Mouse (Mus musculus): ENCODE data around the gene Gba. TPM values are rescaled to one million over a fixed set of nuclear protein-coding genes. Genes with fewer than 3 reads are reported as not detected.

Gba gene
- polyA plus RNA-seq, 1 experiment from 2014 or later = 34.7 TPM

DNA sequence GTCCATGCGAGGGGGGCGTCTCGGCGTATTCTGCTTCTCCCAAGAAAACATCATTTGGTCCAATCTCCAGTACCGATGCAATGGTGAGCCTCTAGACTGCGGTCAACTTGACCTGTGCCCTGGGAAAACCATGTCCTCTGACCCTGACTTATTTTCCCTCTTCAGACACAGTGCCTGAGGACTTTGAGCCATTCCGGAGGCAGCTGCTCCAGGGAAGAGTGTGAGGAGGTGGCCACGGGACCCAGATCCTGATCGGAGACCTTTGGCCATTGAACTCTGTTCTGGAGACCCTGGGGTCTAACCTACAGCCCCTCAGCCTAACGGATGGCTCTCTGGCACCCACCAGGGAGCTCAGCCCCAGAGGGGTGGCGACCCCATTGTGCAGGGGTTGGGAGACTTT lies 23.6 kb downstream of the Gba start:
- H3K27me3 ChIP-seq (ENCODE audit: poor library complexity, severe bottlenecking) = peaks cover 36% of the 10 kb centered on the region
- peaks cover 57% of the 10 kb centered on the region for H3K36me3 ChIP-seq (replicated peaks)
- no peak for DNase-seq (ENCODE audit: extremely low spot score, low spot score)
- peak overlapping the region; percentile 91 for H3K4me3 ChIP-seq
- no peaks in the 10 kb centered on the region for H3K9me3 ChIP-seq
- 6% methylated on average over 11 of the region's 11 CpGs for WGBS
- peak overlapping the region; percentile 99 for H3K27ac ChIP-seq
- peaks cover 88% of the 10 kb centered on the region for H3K4me1 ChIP-seq

- DNase-seq (ENCODE audit: extremely low spot score, low spot score) = no peak
- Histone ChIP-seq H3K27ac (peak within 1 kb of the TSS; percentile 99), H3K36me3 (replicated peaks) (peaks cover 52% of the 10 kb centered on the region), H3K27me3 (ENCODE audit: poor library complexity, severe bottlenecking) (peaks cover 41% of the 10 kb centered on the region), H3K4me1 (peaks cover 87% of the 10 kb centered on the region), H3K4me3 (peak within 1 kb of the TSS; percentile 91), H3K9me3 (no peaks in the 10 kb centered on the region)
- under 1% methylated on average over 21 of the region's 21 CpGs for WGBS
Measured at GRCm38 (mm10) chr3:89226900-89227299, 24.2 kb downstream of the Gba start, which contains the start of gene Mtx1. Gene Mtx1 (minus strand): TSS chr3:89227088.

DNA sequence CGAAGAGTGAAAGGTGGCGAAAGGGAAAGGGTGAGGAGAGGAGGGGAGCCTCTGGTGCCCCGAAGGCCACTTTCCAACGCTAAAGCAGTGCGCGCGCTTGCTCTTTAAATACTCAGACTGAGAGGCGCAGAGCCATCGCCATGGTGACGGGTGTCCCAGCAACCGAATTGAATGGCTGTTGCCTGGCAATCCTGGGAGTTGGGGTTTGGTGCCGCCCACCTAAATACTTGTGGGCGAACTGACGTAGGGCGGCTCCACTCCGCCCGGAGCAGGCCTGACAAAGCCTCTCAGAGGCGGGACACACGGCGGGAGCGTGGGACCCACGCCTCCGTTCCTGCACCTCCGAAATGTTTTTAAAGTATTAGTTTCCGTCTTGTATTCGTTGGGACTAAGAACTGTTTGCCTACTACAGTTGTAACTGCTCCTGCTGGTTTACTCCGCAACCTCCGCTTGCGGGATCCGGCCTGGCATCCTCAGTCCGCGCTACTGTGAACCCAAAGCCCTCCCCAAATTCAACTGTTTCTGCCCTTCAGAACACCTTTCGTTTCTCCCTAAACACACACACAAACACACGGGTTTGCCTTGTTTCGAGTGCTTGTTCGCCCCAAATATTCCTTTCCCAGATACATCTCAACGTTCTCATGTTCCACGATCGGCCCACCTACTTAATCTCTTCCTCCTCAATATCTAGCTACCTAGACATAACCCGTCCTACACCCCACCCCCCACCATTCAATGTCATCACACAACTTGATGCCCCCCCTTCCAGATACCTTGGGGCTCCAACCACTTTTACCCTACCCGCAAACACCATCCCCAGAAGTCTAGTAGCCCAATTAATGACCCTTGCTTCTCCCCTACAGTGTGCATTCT lies 24.8 kb downstream of the Gba start:
- peaks cover 48% of the 10 kb centered on the region for H3K36me3 ChIP-seq (replicated peaks)
- peaks cover 85% of the 10 kb centered on the region for H3K4me1 ChIP-seq
- WGBS = 1% methylated on average over 41 of the region's 41 CpGs
- H3K27ac ChIP-seq = peak overlapping the region; percentile 99
- DNase-seq (ENCODE audit: extremely low spot score, low spot score) = peak; percentile 98
- H3K4me3 ChIP-seq = peak overlapping the region; percentile 91
- no peaks in the 10 kb centered on the region for H3K9me3 ChIP-seq
- peaks cover 43% of the 10 kb centered on the region for H3K27me3 ChIP-seq (ENCODE audit: poor library complexity, severe bottlenecking)

DNA sequence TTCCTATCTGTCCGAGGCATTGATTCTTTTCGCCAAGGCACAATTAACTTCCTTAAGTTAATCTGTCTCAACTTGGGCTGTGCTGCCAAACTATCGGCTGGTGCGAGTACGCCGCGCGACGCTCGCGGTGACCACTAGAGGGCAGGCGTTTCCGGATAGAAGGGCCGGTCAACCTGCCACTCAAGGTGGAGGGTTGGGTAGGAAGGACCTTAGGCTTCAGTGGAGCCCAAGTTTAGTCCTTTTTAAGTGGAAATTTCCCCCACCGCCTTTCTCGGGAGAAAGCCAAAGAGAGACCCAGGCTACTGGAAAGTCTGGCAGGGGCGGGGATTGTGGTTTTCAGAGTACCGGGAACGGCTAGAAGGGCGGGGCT lies 25.4 kb downstream of the Gba start:
- H3K4me3 ChIP-seq = peak overlapping the region; percentile 91
- peaks cover 84% of the 10 kb centered on the region for H3K4me1 ChIP-seq
- WGBS = 1% methylated on average over 20 of the region's 20 CpGs

DNA sequence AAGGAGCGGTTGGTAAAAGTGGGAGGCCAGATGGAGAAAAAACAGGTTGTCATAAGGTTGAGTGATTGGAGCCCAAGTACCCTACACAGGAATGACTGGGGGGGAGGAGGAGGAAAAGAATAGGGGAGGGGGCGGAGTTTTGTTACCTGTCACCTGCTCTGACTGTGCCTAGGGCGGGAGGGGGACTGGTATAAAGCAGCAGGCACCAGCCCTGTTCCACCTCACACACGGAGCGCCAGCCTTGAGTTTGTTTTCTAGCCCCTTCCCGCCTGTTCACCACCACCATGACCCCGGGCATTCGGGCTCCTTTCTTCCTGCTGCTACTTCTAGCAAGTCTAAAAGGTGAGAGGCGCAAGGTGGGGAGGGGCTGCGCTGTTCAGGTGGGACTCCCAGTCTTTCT lies 26.1 kb downstream of the Gba start, which contains the start of gene Muc1:
Gene Muc1 (plus strand): TSS at position 222 of the 400 bp plus-strand sequence.
- Histone ChIP-seq H3K27me3 (ENCODE audit: poor library complexity, severe bottlenecking) (peaks cover 43% of the 10 kb centered on the region), H3K4me1 (peaks cover 78% of the 10 kb centered on the region), H3K27ac (peak within 1 kb of the TSS; percentile 99), H3K36me3 (replicated peaks) (peaks cover 43% of the 10 kb centered on the region), H3K9me3 (no peaks in the 10 kb centered on the region), H3K4me3 (peak within 1 kb of the TSS; percentile 91)
- DNase-seq (ENCODE audit: extremely low spot score, low spot score) = no peak
- WGBS = 24% methylated on average over 10 of the region's 10 CpGs

More for the DNA sequence above, 25.4 kb downstream of the Gba start:
- Histone ChIP-seq H3K27ac (peak overlapping the region; percentile 99), H3K36me3 (replicated peaks) (peaks cover 44% of the 10 kb centered on the region), H3K9me3 (no peaks in the 10 kb centered on the region), H3K27me3 (ENCODE audit: poor library complexity, severe bottlenecking) (peaks cover 43% of the 10 kb centered on the region)
- DNase-seq (ENCODE audit: extremely low spot score, low spot score) = peak; percentile 90

DNA sequence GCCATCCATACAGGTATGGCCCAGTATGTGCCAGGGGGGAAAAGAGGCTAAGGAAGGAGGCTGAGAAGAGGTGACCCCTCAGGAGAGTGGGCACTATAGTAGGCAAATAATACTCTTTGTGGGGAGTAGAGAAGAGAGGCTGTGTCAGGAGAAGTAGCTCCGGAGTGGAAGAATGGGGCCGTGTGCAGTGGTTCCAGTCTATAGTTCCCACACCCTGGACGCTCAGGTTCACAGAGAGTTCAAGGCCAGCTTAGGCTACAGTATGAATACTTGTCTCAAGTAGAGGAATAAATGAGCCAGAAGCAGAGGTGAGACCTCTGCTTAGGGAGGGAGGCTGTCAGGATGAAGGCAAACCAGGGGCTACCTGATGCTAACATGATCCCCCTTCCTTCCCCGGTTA lies 26.5 kb downstream of the Gba start:
- no peaks in the 10 kb centered on the region for H3K9me3 ChIP-seq
- H3K27ac ChIP-seq = peak overlapping the region; percentile 99; the same call in 1 of the 2 replicates
- H3K4me3 ChIP-seq = 0 out of 2 replicates have a peak overlapping the region, but pooled peaks have one; percentile 91
- peaks cover 43% of the 10 kb centered on the region for H3K36me3 ChIP-seq (replicated peaks)
- WGBS = 56% methylated on average over 4 of the region's 4 CpGs
- H3K27me3 ChIP-seq (ENCODE audit: poor library complexity, severe bottlenecking) = peaks cover 43% of the 10 kb centered on the region
- H3K4me1 ChIP-seq = peaks cover 73% of the 10 kb centered on the region
- DNase-seq (ENCODE audit: extremely low spot score, low spot score) = no peak

- no peak for DNase-seq (ENCODE audit: extremely low spot score, low spot score)
- Histone ChIP-seq H3K9me3 (no peaks in the 10 kb centered on the region), H3K27ac (peak overlapping the region; percentile 46; the same call in 1 of the 2 replicates), H3K36me3 (replicated peaks) (peaks cover 39% of the 10 kb centered on the region), H3K27me3 (ENCODE audit: poor library complexity, severe bottlenecking) (peaks cover 44% of the 10 kb centered on the region), H3K4me3 (no peak overlapping the region), H3K4me1 (peaks cover 60% of the 10 kb centered on the region)
- 92% methylated on average over 2 of the region's 2 CpGs for WGBS
Measured at GRCm38 (mm10) chr3:89230561-89230960, 27.8 kb downstream of the Gba start.

- no peak overlapping the region for H3K27ac ChIP-seq
- H3K27me3 ChIP-seq (ENCODE audit: poor library complexity, severe bottlenecking) = peaks cover 36% of the 10 kb centered on the region
- no peak for DNase-seq (ENCODE audit: extremely low spot score, low spot score)
- no peak overlapping the region for H3K4me3 ChIP-seq
- H3K36me3 ChIP-seq (replicated peaks) = peaks cover 42% of the 10 kb centered on the region
- H3K9me3 ChIP-seq = no peaks in the 10 kb centered on the region
- H3K4me1 ChIP-seq = peaks cover 53% of the 10 kb centered on the region
- 76% methylated on average over 7 of the region's 7 CpGs for WGBS
Measured at GRCm38 (mm10) chr3:89231345-89231744, 28.6 kb downstream of the Gba start.

DNA sequence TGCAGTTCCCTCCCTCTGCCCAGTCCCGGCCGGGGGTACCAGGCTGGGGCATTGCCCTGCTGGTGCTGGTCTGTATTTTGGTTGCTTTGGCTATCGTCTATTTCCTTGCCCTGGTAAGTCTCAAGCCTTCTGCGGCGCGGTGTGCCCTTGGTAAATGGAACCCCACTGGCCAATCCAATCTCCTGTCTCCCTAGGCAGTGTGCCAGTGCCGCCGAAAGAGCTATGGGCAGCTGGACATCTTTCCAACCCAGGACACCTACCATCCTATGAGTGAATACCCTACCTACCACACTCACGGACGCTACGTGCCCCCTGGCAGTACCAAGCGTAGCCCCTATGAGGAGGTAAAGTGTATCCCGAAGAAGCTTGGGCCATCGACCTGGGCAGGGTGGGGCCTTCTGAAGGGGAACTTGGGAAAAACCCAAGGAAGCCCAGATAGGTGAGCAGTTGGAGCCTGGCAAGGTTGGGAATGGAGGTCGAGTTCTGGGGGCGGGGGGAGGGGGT lies 29.1 kb downstream of the Gba start:
- peaks cover 48% of the 10 kb centered on the region for H3K4me1 ChIP-seq
- H3K27ac ChIP-seq = no peak overlapping the region
- H3K36me3 ChIP-seq (replicated peaks) = peaks cover 47% of the 10 kb centered on the region
- H3K4me3 ChIP-seq = no peak overlapping the region
- WGBS = 76% methylated on average over 16 of the region's 16 CpGs
- H3K27me3 ChIP-seq (ENCODE audit: poor library complexity, severe bottlenecking) = peaks cover 34% of the 10 kb centered on the region
- no peaks in the 10 kb centered on the region for H3K9me3 ChIP-seq
- no peak for DNase-seq (ENCODE audit: extremely low spot score, low spot score)

DNA sequence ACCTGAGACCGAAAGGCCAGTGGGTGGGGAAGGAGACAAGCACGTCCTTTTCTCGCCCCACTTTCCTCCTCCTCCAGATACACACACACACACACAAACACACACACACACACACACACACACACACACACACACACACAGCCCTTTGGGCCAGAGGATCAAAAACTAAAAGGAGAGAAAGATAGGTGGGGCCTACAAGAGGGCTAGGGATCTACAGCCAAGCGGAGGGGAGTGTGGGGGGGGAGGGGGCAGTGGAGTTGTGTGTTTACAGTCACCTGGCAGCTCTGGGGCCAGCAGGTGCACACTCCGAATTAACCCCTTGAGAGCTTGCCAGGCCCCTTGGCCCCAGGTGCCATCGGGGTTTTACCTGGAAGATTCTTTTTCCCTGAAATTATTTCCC lies 29.9 kb downstream of the Gba start:
- no peak overlapping the region for H3K27ac ChIP-seq
- peaks cover 55% of the 10 kb centered on the region for H3K36me3 ChIP-seq (replicated peaks)
- H3K9me3 ChIP-seq = no peaks in the 10 kb centered on the region
- peaks cover 40% of the 10 kb centered on the region for H3K4me1 ChIP-seq
- H3K27me3 ChIP-seq (ENCODE audit: poor library complexity, severe bottlenecking) = peaks cover 34% of the 10 kb centered on the region
- no peak overlapping the region for H3K4me3 ChIP-seq
- no peak for DNase-seq (ENCODE audit: extremely low spot score, low spot score)
- WGBS = 65% methylated on average over 6 of the region's 6 CpGs

DNA sequence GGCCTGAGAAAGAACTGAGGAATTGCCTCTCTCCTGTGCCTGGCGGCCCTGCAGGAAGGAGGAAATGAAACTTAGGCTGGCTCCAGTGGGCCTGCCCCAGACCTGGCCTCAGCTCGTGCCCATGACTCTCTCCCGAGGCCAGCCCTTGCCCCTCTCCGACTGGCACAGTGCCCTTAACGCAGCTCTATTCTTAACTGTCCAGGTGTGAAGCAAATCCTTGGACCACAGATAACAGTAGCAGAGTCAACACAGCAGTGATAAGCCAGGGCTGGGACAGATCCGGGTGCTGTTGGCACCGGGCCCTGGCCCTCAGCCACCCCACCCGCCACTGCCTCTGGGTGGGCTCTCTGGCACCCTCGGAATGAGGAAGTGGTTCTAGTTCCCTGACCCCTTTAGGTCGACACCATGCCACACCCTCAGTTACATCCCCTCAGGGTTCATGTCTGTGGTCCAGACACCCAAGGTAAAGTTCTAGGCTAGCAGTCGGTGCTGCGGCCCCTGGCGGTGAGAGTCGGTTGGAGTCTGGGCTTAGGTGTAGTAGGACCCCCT lies 30.9 kb downstream of the Gba start:
- H3K4me1 ChIP-seq = peaks cover 38% of the 10 kb centered on the region
- H3K9me3 ChIP-seq = no peaks in the 10 kb centered on the region
- peaks cover 33% of the 10 kb centered on the region for H3K27me3 ChIP-seq (ENCODE audit: poor library complexity, severe bottlenecking)
- peaks cover 65% of the 10 kb centered on the region for H3K36me3 ChIP-seq (replicated peaks)
- no peak overlapping the region for H3K4me3 ChIP-seq
- 88% methylated on average over 14 of the region's 14 CpGs for WGBS
- no peak for DNase-seq (ENCODE audit: extremely low spot score, low spot score)
- H3K27ac ChIP-seq = no peak overlapping the region

GRCm38 (mm10) chr3:89236516-89236915 lies 33.8 kb downstream of the Gba start:
- peak overlapping the region; percentile 36; the same call in 1 of the 2 replicates for H3K27ac ChIP-seq
- WGBS = 95% methylated on average over 10 of the region's 10 CpGs
- peaks cover 66% of the 10 kb centered on the region for H3K36me3 ChIP-seq (replicated peaks)
- H3K27me3 ChIP-seq (ENCODE audit: poor library complexity, severe bottlenecking) = peaks cover 11% of the 10 kb centered on the region; the same call in 1 of the 2 replicates
- no peak overlapping the region for H3K4me3 ChIP-seq
- no peaks in the 10 kb centered on the region for H3K9me3 ChIP-seq
- peaks cover 23% of the 10 kb centered on the region for H3K4me1 ChIP-seq
- DNase-seq (ENCODE audit: extremely low spot score, low spot score) = no peak

DNA sequence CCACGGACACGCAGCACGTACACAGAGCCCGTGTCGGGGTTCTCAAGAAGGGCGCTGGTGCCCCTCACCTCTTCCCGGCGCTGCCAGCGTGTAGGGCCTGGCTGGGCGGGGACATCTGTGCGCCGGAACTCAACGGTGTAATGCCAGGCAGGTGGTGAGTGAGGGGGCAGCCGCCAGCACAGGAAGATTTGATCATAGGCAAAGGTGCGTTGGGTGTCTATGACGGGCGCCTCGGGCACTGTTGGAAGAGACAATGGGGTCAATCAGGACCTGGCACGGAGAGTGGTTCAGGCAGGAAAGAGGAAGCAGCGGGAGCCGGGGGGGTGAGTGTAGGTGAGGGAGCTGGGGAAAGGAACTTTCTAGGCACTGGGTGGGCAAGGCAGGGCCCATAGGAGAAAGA lies 35.0 kb downstream of the Gba start:
- Histone ChIP-seq H3K4me1 (peaks cover 13% of the 10 kb centered on the region), H3K36me3 (replicated peaks) (peaks cover 69% of the 10 kb centered on the region), H3K27me3 (ENCODE audit: poor library complexity, severe bottlenecking) (0 out of 2 replicates have a peak, but pooled peaks cover 6% of the 10 kb centered on the region), H3K9me3 (no peaks in the 10 kb centered on the region), H3K4me3 (no peak overlapping the region), H3K27ac (no peak overlapping the region)
- 94% methylated on average over 21 of the region's 21 CpGs for WGBS
- no peak for DNase-seq (ENCODE audit: extremely low spot score, low spot score)
